In the genomic region with DNA sequence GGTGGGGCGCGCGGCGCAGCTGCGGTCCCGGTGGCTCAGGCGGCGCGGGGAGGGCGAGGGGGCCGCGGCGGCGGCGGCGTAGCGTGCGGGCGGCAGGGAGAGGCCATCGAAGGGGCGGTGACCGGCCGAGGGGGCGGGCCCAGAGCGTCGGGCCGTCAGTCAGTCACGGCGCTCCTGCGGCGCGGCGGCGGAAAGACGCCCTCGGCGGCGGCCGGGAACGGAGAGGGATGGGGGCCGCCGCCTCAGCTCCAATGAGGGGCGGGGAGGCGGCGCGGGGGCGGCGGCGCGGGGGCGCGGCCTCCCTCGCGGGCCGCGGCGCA, we compare ENCODE assay signal across 8 mouse cellular contexts. TPM values are rescaled to one million over a fixed set of nuclear protein-coding genes. Genes with fewer than 3 reads are reported as not detected.
DNase-seq lines count a peak whose midpoint lies in the region; ATAC-seq and TF ChIP-seq lines count a peak whose summit lies in the region.

Gene Tent4a, minus strand, starts transcription at position 284 of the 320 bp plus-strand sequence.

- no peak for DNase-seq in gastrocnemius, postnatal 4 days (ENCODE audit: low spot score in 2 of 2)
- DNase-seq in gastrocnemius, postnatal 25 days: no peak
- peak; percentile 90 for DNase-seq in G1E (ENCODE audit: low spot score)
- no peak for DNase-seq in intestine, embryonic 14.5 days (ENCODE audit: low spot score)
- no peak for DNase-seq in right cerebral cortex, postnatal 25 days
- DNase-seq in cerebellum, postnatal 14 days: no peak

- H3K27me3 ChIP-seq in G1E (ENCODE audit: insufficient read depth, low read length): no peaks in the 10 kb centered on the region
- H3K27me3 ChIP-seq in forebrain, embryonic 13.5 days: no peaks in the 10 kb centered on the region
- H3K27me3 ChIP-seq in intestine, embryonic 14.5 days (replicated peaks; ENCODE audit: control insufficient read depth, insufficient read depth, low read length): no peaks in the 10 kb centered on the region

- peak within 1 kb of the TSS; percentile 91 for H3K4me3 ChIP-seq in G1E (ENCODE audit: low read depth, low read length)
- peak within 1 kb of the TSS; percentile 81 for H3K4me3 ChIP-seq in forebrain, embryonic 13.5 days
- peak within 1 kb of the TSS; percentile 96 for H3K4me3 ChIP-seq in intestine, embryonic 14.5 days (ENCODE audit: low read depth, low read length)

- H3K4me2 ChIP-seq in forebrain, embryonic 13.5 days: peak within 1 kb of the TSS; percentile 85
- peak within 1 kb of the TSS; percentile 85 for H3K4me2 ChIP-seq in intestine, embryonic 14.5 days (ENCODE audit: low read length)

- no peak for TF ChIP-seq CTCF in G1E (IDR thresholded peaks at IDR 0.05; ENCODE audit: low read depth, low read length)

- no peaks in the 10 kb centered on the region for H3K9me3 ChIP-seq in G1E (replicated peaks)
- no peaks in the 10 kb centered on the region for H3K9me3 ChIP-seq in forebrain, embryonic 13.5 days (replicated peaks)
- no peaks in the 10 kb centered on the region for H3K9me3 ChIP-seq in intestine, embryonic 14.5 days (ENCODE audit: control insufficient read depth, low read length)

- peaks cover 54% of the 10 kb centered on the region for H3K4me1 ChIP-seq in G1E (ENCODE audit: insufficient read depth, low read depth, low read length)
- H3K4me1 ChIP-seq in forebrain, embryonic 13.5 days: peaks cover 45% of the 10 kb centered on the region
- H3K4me1 ChIP-seq in intestine, embryonic 14.5 days (replicated peaks; ENCODE audit: control insufficient read depth, insufficient read depth, low read length): peaks cover 36% of the 10 kb centered on the region

- peak; percentile 25 for ATAC-seq in G1E (ENCODE audit: extremely low read depth, insufficient number of reproducible peaks, low FRiP score, poor library complexity, severe bottlenecking)
- peak; percentile 83 for ATAC-seq in forebrain, embryonic 13.5 days
- ATAC-seq in intestine, embryonic 14.5 days (replicated peaks; ENCODE audit: low FRiP score, low TSS enrichment, low read depth): peak; percentile 88
- ATAC-seq in megakaryocyte-erythroid progenitor cell, adult 5-6 weeks (replicated peaks; ENCODE audit: low FRiP score, low TSS enrichment, poor library complexity, severe bottlenecking): peak; percentile 64

- peaks cover 36% of the 10 kb centered on the region for H3K36me3 ChIP-seq in G1E (replicated peaks)
- H3K36me3 ChIP-seq in forebrain, embryonic 13.5 days (ENCODE audit: poor library complexity, severe bottlenecking): peaks cover 5% of the 10 kb centered on the region
- H3K36me3 ChIP-seq in intestine, embryonic 14.5 days (ENCODE audit: control insufficient read depth, insufficient read depth, low read length): peaks cover 8% of the 10 kb centered on the region; the same call in 1 of the 2 replicates

- WGBS in forebrain, embryonic 13.5 days: 0% methylated on average over 22 of the region's 57 CpGs
- 0% methylated on average over 21 of the region's 57 CpGs for WGBS in intestine, embryonic 14.5 days

- H3K9ac ChIP-seq in forebrain, embryonic 13.5 days: peak within 1 kb of the TSS; percentile 91
- H3K9ac ChIP-seq in intestine, embryonic 14.5 days (ENCODE audit: low read length): peak within 1 kb of the TSS; percentile 88

- H3K27ac ChIP-seq in forebrain, embryonic 13.5 days: peak within 1 kb of the TSS; percentile 91
- peak within 1 kb of the TSS; percentile 94 for H3K27ac ChIP-seq in intestine, embryonic 14.5 days (ENCODE audit: low read depth)

RNA-seq across cellular contexts. Expression of gene Tent4a, which starts in this region (rescaled TPM):
- total RNA-seq in gastrocnemius, postnatal 4 days (2021): 10 to 100 TPM; 19.0 to 21.9 TPM
- 1 to 10 TPM; 6.0 to 6.2 TPM for total RNA-seq in gastrocnemius, postnatal 25 days (2021)
- 9.9 and 10.3 TPM in 2 replicates for total RNA-seq in G1E (2014; fragmentation: Nextera tagmentation)
- 8.4 and 9.5 TPM in 2 replicates for total RNA-seq in G1E (2017)
- polyA plus RNA-seq in G1E (2012): 7.7 and 8.0 TPM in 2 replicates
- 7.3 and 7.5 TPM in 2 replicates for polyA plus RNA-seq in forebrain, embryonic 13.5 days (2015; fragmentation: Nextera tagmentation; extraction: Ambion mirVana)
- polyA plus RNA-seq in intestine, embryonic 14.5 days (2014; fragmentation: Nextera tagmentation; extraction: Ambion mirVana): 6.8 and 9.0 TPM in 2 replicates
- 19.5 and 24.2 TPM in 2 replicates for total RNA-seq in megakaryocyte-erythroid progenitor cell, adult 5-6 weeks (2014; fragmentation: Nextera tagmentation)
- 13.5 and 14.0 TPM in 2 replicates for total RNA-seq in megakaryocyte-erythroid progenitor cell, adult 5-6 weeks (2017)

Comparison
In these comparisons a context has a peak if more than half of its experiments do, and no peak if none do; other contexts are left out.
1. ATAC-seq: peak in every context shown above with its lines; median percentile 88 in intestine, embryonic 14.5 days; 83 in forebrain, embryonic 13.5 days; 64 in megakaryocyte-erythroid progenitor cell, adult 5-6 weeks; 25 in G1E.